Mouse (Mus musculus) forebrain, embryonic 12.5 days (tissue): ENCODE measurements around the gene Mical2. TPM values are rescaled to one million over a fixed set of nuclear protein-coding genes. Genes with fewer than 3 reads are reported as not detected.

Experiments
- ATAC-seq: fragments of 200-750 bp; cut with Nextera tagmentation; 2 replicates; pipeline ENCODE4 v1.8.0; 2017; ENCODE audit warnings: moderate TSS enrichment; ENCODE audit not compliant: low FRiP score
- H3K27ac ChIP-seq: fragments of 300-500 bp; sonication (generic); 2 replicates; pipeline ENCODE4 v1.5.1; 2016; ENCODE audit warnings: mild to moderate bottlenecking
- H3K27me3 ChIP-seq: fragments of 300-500 bp; sonication (generic); 2 replicates; pipeline ENCODE4 v1.6.1; 2016; ENCODE audit warnings: mild to moderate bottlenecking
- H3K36me3 ChIP-seq: fragments of 300-500 bp; sonication (generic); replicated peaks from 2 replicates; pipeline ENCODE4 v1.6.1; 2016; ENCODE audit warnings: mild to moderate bottlenecking
- H3K4me1 ChIP-seq: fragments of 300-500 bp; sonication (generic); 2 replicates; pipeline ENCODE4 v1.6.1; 2016
- H3K4me2 ChIP-seq: fragments of 300-500 bp; sonication (generic); 2 replicates; pipeline ENCODE4 v1.6.1; 2016; ENCODE audit warnings: mild to moderate bottlenecking, moderate library complexity
- H3K4me3 ChIP-seq: fragments of 300-500 bp; sonication (generic); replicated peaks from 2 replicates; pipeline ENCODE4 v1.5.1; 2016; ENCODE audit warnings: mild to moderate bottlenecking
- H3K9ac ChIP-seq: fragments of 300-500 bp; sonication (generic); 2 replicates; pipeline ENCODE4 v1.6.1; 2016; ENCODE audit warnings: mild to moderate bottlenecking
- H3K9me3 ChIP-seq: fragments of 300-500 bp; sonication (generic); 2 replicates; pipeline ENCODE4 v1.6.1; 2016
- WGBS: fragments of 180-500 bp; shearing (Covaris S2); methylation state at CpG from one replicate; pipeline ENCODE4 v1.1.7; 2016; 5-methylcytosine and 5-hydroxymethylcytosine counted together
- polyA plus RNA-seq: library from polyadenylated mRNA; unstranded; fragments of >200 nt; fragmentation: Nextera tagmentation; extraction: Ambion mirVana; gene quantifications from 2 replicates; pipeline ENCODE4 v1.2.1, GENCODE M21; 2016

The Mical2 gene
- polyA plus RNA-seq, 1 experiment from 2014 or later: 2.3 TPM

GRCm38 (mm10) chr7:112237211-112237610 lies 11.6 kb downstream of the Mical2 start:
- no peak for ATAC-seq
- Histone ChIP-seq H3K27me3 (peaks cover 4% of the 10 kb centered on the region; the same call in 1 of the 2 replicates), H3K36me3 (no peaks in the 10 kb centered on the region), H3K9ac (no peak overlapping the region), H3K4me3 (no peak overlapping the region), H3K27ac (no peak overlapping the region), H3K4me1 (peaks cover 20% of the 10 kb centered on the region), H3K4me2 (no peak overlapping the region), H3K9me3 (no peaks in the 10 kb centered on the region)
- WGBS: 92% methylated on average over 7 of the region's 7 CpGs

- no peak overlapping the region for H3K9ac ChIP-seq
- no peak for ATAC-seq
- no peak overlapping the region for H3K4me2 ChIP-seq
- no peaks in the 10 kb centered on the region for H3K36me3 ChIP-seq
- no peaks in the 10 kb centered on the region for H3K9me3 ChIP-seq
- WGBS: 78% methylated on average over 3 of the region's 3 CpGs
- peaks cover 4% of the 10 kb centered on the region; the same call in 1 of the 2 replicates for H3K27me3 ChIP-seq
- no peak overlapping the region for H3K27ac ChIP-seq
- H3K4me1 ChIP-seq: peaks cover 16% of the 10 kb centered on the region
- no peak overlapping the region for H3K4me3 ChIP-seq
Measured at GRCm38 (mm10) chr7:112237868-112238267, 12.2 kb downstream of the Mical2 start.

GRCm38 (mm10) chr7:112238768-112239728 lies 13.4 kb downstream of the Mical2 start:
- 81% methylated on average over 10 of the region's 10 CpGs for WGBS
- Histone ChIP-seq H3K4me1 (peaks cover 6% of the 10 kb centered on the region), H3K4me2 (no peak overlapping the region), H3K9ac (no peak overlapping the region), H3K9me3 (no peaks in the 10 kb centered on the region), H3K36me3 (no peaks in the 10 kb centered on the region), H3K27ac (no peak overlapping the region), H3K27me3 (peaks cover 4% of the 10 kb centered on the region; the same call in 1 of the 2 replicates), H3K4me3 (no peak overlapping the region)
- no peak for ATAC-seq

- no peak overlapping the region for H3K4me2 ChIP-seq
- H3K27me3 ChIP-seq: peaks cover 4% of the 10 kb centered on the region; the same call in 1 of the 2 replicates
- no peaks in the 10 kb centered on the region for H3K36me3 ChIP-seq
- H3K9ac ChIP-seq: no peak overlapping the region
- no peak overlapping the region for H3K27ac ChIP-seq
- no peaks in the 10 kb centered on the region for H3K9me3 ChIP-seq
- peaks cover 12% of the 10 kb centered on the region; the same call in 1 of the 2 replicates for H3K4me1 ChIP-seq
- WGBS: 84% methylated on average over 2 of the region's 2 CpGs
- no peak for ATAC-seq
- no peak overlapping the region for H3K4me3 ChIP-seq
Measured at GRCm38 (mm10) chr7:112240748-112241147, 15.1 kb downstream of the Mical2 start.

- H3K27me3 ChIP-seq: peaks cover 8% of the 10 kb centered on the region; the same call in 1 of the 2 replicates
- peaks cover 12% of the 10 kb centered on the region; the same call in 1 of the 2 replicates for H3K4me1 ChIP-seq
- H3K9ac ChIP-seq: no peak overlapping the region
- no peaks in the 10 kb centered on the region for H3K9me3 ChIP-seq
- no peak overlapping the region for H3K27ac ChIP-seq
- H3K36me3 ChIP-seq: no peaks in the 10 kb centered on the region
- H3K4me2 ChIP-seq: no peak overlapping the region
- no peak for ATAC-seq
- 59% methylated on average over 8 of the region's 8 CpGs for WGBS
- no peak overlapping the region for H3K4me3 ChIP-seq
Measured at GRCm38 (mm10) chr7:112241211-112241944, 15.7 kb downstream of the Mical2 start.

- Histone ChIP-seq H3K9me3 (no peaks in the 10 kb centered on the region), H3K9ac (no peak overlapping the region), H3K4me1 (peaks cover 12% of the 10 kb centered on the region; the same call in 1 of the 2 replicates), H3K4me2 (no peak overlapping the region), H3K27me3 (peaks cover 8% of the 10 kb centered on the region; the same call in 1 of the 2 replicates), H3K27ac (no peak overlapping the region), H3K36me3 (no peaks in the 10 kb centered on the region), H3K4me3 (no peak overlapping the region)
- 88% methylated on average over 3 of the region's 3 CpGs for WGBS
- ATAC-seq: no peak
Measured at GRCm38 (mm10) chr7:112241945-112242329, 16.3 kb downstream of the Mical2 start.

- no peak overlapping the region for H3K4me2 ChIP-seq
- peaks cover 8% of the 10 kb centered on the region; the same call in 1 of the 2 replicates for H3K27me3 ChIP-seq
- no peak overlapping the region for H3K9ac ChIP-seq
- H3K27ac ChIP-seq: no peak overlapping the region
- peaks cover 12% of the 10 kb centered on the region; the same call in 1 of the 2 replicates for H3K4me1 ChIP-seq
- WGBS: 87% methylated on average over 6 of the region's 6 CpGs
- no peak for ATAC-seq
- H3K4me3 ChIP-seq: no peak overlapping the region
- H3K36me3 ChIP-seq: no peaks in the 10 kb centered on the region
- no peaks in the 10 kb centered on the region for H3K9me3 ChIP-seq
Measured at GRCm38 (mm10) chr7:112242587-112242986, 16.9 kb downstream of the Mical2 start.

GRCm38 (mm10) chr7:112244071-112244470 lies 18.4 kb downstream of the Mical2 start:
- WGBS: 69% methylated on average over 2 of the region's 2 CpGs

GRCm38 (mm10) chr7:112244683-112245082 lies 19.0 kb downstream of the Mical2 start:
- Histone ChIP-seq H3K4me2 (no peak overlapping the region), H3K4me3 (no peak overlapping the region), H3K9ac (no peak overlapping the region), H3K9me3 (no peaks in the 10 kb centered on the region), H3K4me1 (peaks cover 12% of the 10 kb centered on the region; the same call in 1 of the 2 replicates), H3K27me3 (peaks cover 5% of the 10 kb centered on the region; the same call in 1 of the 2 replicates), H3K36me3 (no peaks in the 10 kb centered on the region), H3K27ac (no peak overlapping the region)
- ATAC-seq: no peak
- WGBS: 50% methylated on average over 6 of the region's 6 CpGs

More at GRCm38 (mm10) chr7:112244071-112244470, 18.4 kb downstream of the Mical2 start:
- H3K27me3 ChIP-seq: peaks cover 8% of the 10 kb centered on the region; the same call in 1 of the 2 replicates
- H3K27ac ChIP-seq: no peak overlapping the region
- peaks cover 12% of the 10 kb centered on the region; the same call in 1 of the 2 replicates for H3K4me1 ChIP-seq
- no peak overlapping the region for H3K9ac ChIP-seq
- H3K4me2 ChIP-seq: no peak overlapping the region
- no peak for ATAC-seq
- no peaks in the 10 kb centered on the region for H3K9me3 ChIP-seq
- no peak overlapping the region for H3K4me3 ChIP-seq
- no peaks in the 10 kb centered on the region for H3K36me3 ChIP-seq

- H3K9me3 ChIP-seq: no peaks in the 10 kb centered on the region
- H3K4me3 ChIP-seq: no peak overlapping the region
- no peak overlapping the region for H3K4me2 ChIP-seq
- no peak overlapping the region for H3K27ac ChIP-seq
- H3K9ac ChIP-seq: no peak overlapping the region
- no peak for ATAC-seq
- 0 out of 2 replicates have a peak, but pooled peaks cover 4% of the 10 kb centered on the region for H3K27me3 ChIP-seq
- H3K4me1 ChIP-seq: peaks cover 12% of the 10 kb centered on the region; the same call in 1 of the 2 replicates
- 88% methylated on average over 4 of the region's 4 CpGs for WGBS
- H3K36me3 ChIP-seq: no peaks in the 10 kb centered on the region
Measured at GRCm38 (mm10) chr7:112245839-112246438, 20.3 kb downstream of the Mical2 start.

- Histone ChIP-seq H3K9me3 (no peaks in the 10 kb centered on the region), H3K9ac (no peak overlapping the region), H3K4me3 (no peak overlapping the region), H3K4me1 (peaks cover 12% of the 10 kb centered on the region; the same call in 1 of the 2 replicates), H3K4me2 (no peak overlapping the region), H3K36me3 (no peaks in the 10 kb centered on the region), H3K27ac (no peak overlapping the region), H3K27me3 (0 out of 2 replicates have a peak, but pooled peaks cover 4% of the 10 kb centered on the region)
- ATAC-seq: no peak
- WGBS: 81% methylated on average over 4 of the region's 4 CpGs
Measured at GRCm38 (mm10) chr7:112246442-112246841, 20.8 kb downstream of the Mical2 start.
